Mouse (Mus musculus) heart, postnatal 10 days (tissue): ENCODE measurements around the gene 4930426L09Rik. TPM values are rescaled to one million over a fixed set of nuclear protein-coding genes. Genes with fewer than 3 reads are reported as not detected.
"Not testable (repeated sequence)": the region's sequence is repeated elsewhere in the genome, so short reads cannot be mapped to it uniquely, and the experiment has no call there.

ENCODE experiments used
- DNase-seq, 2 experiments: peaks; one replicate each; pipeline ENCODE4 v3.0.0; 2021
- intact Hi-C: fragments of 180-260 bp; cut with DNase I; formaldehyde crosslinking; loops from one replicate; pipeline ENCODE4 v1.15.1; 2025
- total RNA-seq, 2 experiments: library from RNA; stranded (reverse); gene quantifications; 2 replicates each; pipeline ENCODE4 v1.2.3; 2021

4930426L09Rik gene
- total RNA-seq, 2 experiments from 2014 or later = 0.22 to 0.53 TPM

- no peak for DNase-seq
- intact Hi-C loops = no loop called here
These were observed 8.0 kb downstream of the 4930426L09Rik start for GRCm38 (mm10) chr2:19006124-19006523.

- intact Hi-C loops = no loop called here
- DNase-seq = no peak
These were observed 9.4 kb downstream of the 4930426L09Rik start for GRCm38 (mm10) chr2:19007580-19007979.

GRCm38 (mm10) chr2:19010541-19010940 is 12.4 kb downstream of the 4930426L09Rik start:
- DNase-seq, intact Hi-C loops: not testable (repeated sequence)

- no peak for DNase-seq
- intact Hi-C loops = no loop called here
These were observed 13.3 kb downstream of the 4930426L09Rik start for GRCm38 (mm10) chr2:19011443-19011842.

- no peak for DNase-seq
- intact Hi-C loops = no loop called here
These were observed 18.2 kb downstream of the 4930426L09Rik start for GRCm38 (mm10) chr2:19016348-19016747.

- intact Hi-C loops = no loop called here
- DNase-seq = no peak
These were observed 18.7 kb downstream of the 4930426L09Rik start for GRCm38 (mm10) chr2:19016839-19017238.

GRCm38 (mm10) chr2:19018034-19018433 is 19.9 kb downstream of the 4930426L09Rik start:
- DNase-seq = no peak
- intact Hi-C loops = no loop called here

GRCm38 (mm10) chr2:19024807-19025206 is 26.7 kb downstream of the 4930426L09Rik start:
- peak in 1 of 2 experiments; percentile 27 for DNase-seq
- intact Hi-C loops = no loop called here

- intact Hi-C loops = no loop called here
- peak in 1 of 2 experiments; percentile 18 for DNase-seq
These were observed 39.3 kb downstream of the 4930426L09Rik start for GRCm38 (mm10) chr2:19037430-19037829.

- intact Hi-C loops = no loop called here
- DNase-seq = peak; percentile 23 to 24
These were observed 39.9 kb downstream of the 4930426L09Rik start for GRCm38 (mm10) chr2:19037907-19038570.

GRCm38 (mm10) chr2:19048225-19048624 is 50.1 kb downstream of the 4930426L09Rik start:
- intact Hi-C loops = no loop called here
- no peak for DNase-seq

- intact Hi-C loops = no loop called here
- DNase-seq = no peak
These were observed 51.2 kb downstream of the 4930426L09Rik start for GRCm38 (mm10) chr2:19049341-19049740.

Other genes with a start within 250 kb of the 4930426L09Rik start
- 10 to 100 TPM in 1 of 2 experiments, 1 to 10 TPM in 1; 8.7 to 10.9 TPM for gene Pip4k2a, start 217 bp upstream of the 4930426L09Rik start, total RNA-seq
- not detected for gene Armc3, start 201.0 kb downstream of the 4930426L09Rik start, total RNA-seq